ENCODE assay signal across 9 mouse cellular contexts in genomic region chr2:144267004-144267730, GRCm38 (mm10). TPM values are rescaled to one million over a fixed set of nuclear protein-coding genes. Genes with fewer than 3 reads are reported as not detected.
DNase-seq lines count a peak whose midpoint lies in the region; ATAC-seq and TF ChIP-seq lines count a peak whose summit lies in the region.
"Had no signal": no experiment of that assay in that cellular context is flagged by ENCODE, and none has a peak within 500 bp of the region (broad histone marks: within the 10 kb centered on the region; RNA-seq: fewer than 3 reads in every experiment).

No protein-coding gene starts in this region.

- ATAC-seq in midbrain, postnatal 0 days (ENCODE audit: low FRiP score), result no peak
- ATAC-seq in stomach, embryonic 16.5 days (ENCODE audit: insufficient read depth, low FRiP score), result no peak

- no peak overlapping the region for H3K9ac ChIP-seq in midbrain, postnatal 0 days (replicated peaks; ENCODE audit: low read length, poor library complexity, severe bottlenecking)
- 0 out of 2 replicates have a peak overlapping the region, but pooled peaks have one; percentile 26 for H3K9ac ChIP-seq in stomach, embryonic 16.5 days (ENCODE audit: low read length)

- no peaks in the 10 kb centered on the region for H3K9me3 ChIP-seq in heart, embryonic 10.5 days
- no peaks in the 10 kb centered on the region for H3K9me3 ChIP-seq in midbrain, embryonic 10.5 days (replicated peaks)
- H3K9me3 ChIP-seq in midbrain, postnatal 0 days (ENCODE audit: low read length), result no peaks in the 10 kb centered on the region
- H3K9me3 ChIP-seq in limb, embryonic 10.5 days (replicated peaks), result no peaks in the 10 kb centered on the region
- H3K9me3 ChIP-seq in stomach, embryonic 16.5 days (replicated peaks; ENCODE audit: control insufficient read depth, low read length), result no peaks in the 10 kb centered on the region

- 47% methylated on average over 5 of the region's 5 CpGs for WGBS in heart, embryonic 10.5 days
- 62% methylated on average over 5 of the region's 5 CpGs for WGBS in midbrain, embryonic 10.5 days
- WGBS in midbrain, postnatal 0 days, result 65% methylated on average over 5 of the region's 5 CpGs
- 54% methylated on average over 5 of the region's 5 CpGs for WGBS in limb, embryonic 10.5 days
- WGBS in stomach, embryonic 16.5 days, result 44% methylated on average over 5 of the region's 5 CpGs

- intact Hi-C loops in heart, postnatal 36 days (cut with DNase I), result no loop called here

- H3K4me2 ChIP-seq in midbrain, postnatal 0 days (ENCODE audit: low read depth, low read length, poor library complexity, severe bottlenecking), result no peak overlapping the region
- H3K4me2 ChIP-seq in stomach, embryonic 16.5 days (ENCODE audit: low read depth, low read length), result peak overlapping the region; percentile 68

- no peak for DNase-seq in heart, embryonic 10.5 days (ENCODE audit: low spot score)
- no peak for DNase-seq in heart, postnatal 36 days
- no peak for DNase-seq in midbrain, embryonic 10.5 days (ENCODE audit: low spot score)
- no peak for DNase-seq in midbrain, postnatal 0 days (ENCODE audit: low spot score)
- DNase-seq in limb, embryonic 10.5 days (ENCODE audit: low spot score), result no peak
- DNase-seq in urinary bladder, adult 2 months (ENCODE audit: low spot score), result no peak
- no peak for DNase-seq in ovary, postnatal 36 days (ENCODE audit: low spot score)
- DNase-seq: layer of hippocampus, postnatal 36 days had no signal

- no peak overlapping the region for H3K27ac ChIP-seq in heart, embryonic 10.5 days
- no peak overlapping the region for H3K27ac ChIP-seq in midbrain, embryonic 10.5 days (replicated peaks)
- H3K27ac ChIP-seq in midbrain, postnatal 0 days (ENCODE audit: low read depth, low read length), result no peak overlapping the region
- no peak overlapping the region for H3K27ac ChIP-seq in limb, embryonic 10.5 days
- H3K27ac ChIP-seq in stomach, embryonic 16.5 days (ENCODE audit: low read length), result 0 out of 2 replicates have a peak overlapping the region, but pooled peaks have one; percentile 6

- peaks cover 30% of the 10 kb centered on the region for H3K4me1 ChIP-seq in heart, embryonic 10.5 days
- peaks cover 47% of the 10 kb centered on the region for H3K4me1 ChIP-seq in midbrain, embryonic 10.5 days
- H3K4me1 ChIP-seq in midbrain, postnatal 0 days (ENCODE audit: insufficient read depth, low read length), result peaks cover 9% of the 10 kb centered on the region; the same call in 1 of the 2 replicates
- H3K4me1 ChIP-seq in limb, embryonic 10.5 days, result peaks cover 29% of the 10 kb centered on the region
- H3K4me1 ChIP-seq in stomach, embryonic 16.5 days (ENCODE audit: control insufficient read depth, insufficient read depth, low read length), result peaks cover 36% of the 10 kb centered on the region

- peak overlapping the region; percentile 93 for H3K4me3 ChIP-seq in heart, embryonic 10.5 days
- H3K4me3 ChIP-seq in midbrain, embryonic 10.5 days, result peak overlapping the region; percentile 91
- no peak overlapping the region for H3K4me3 ChIP-seq in midbrain, postnatal 0 days (ENCODE audit: low read depth, low read length)
- H3K4me3 ChIP-seq in limb, embryonic 10.5 days, result peak overlapping the region; percentile 90; the same call in 1 of the 2 replicates
- peak overlapping the region; percentile 97 for H3K4me3 ChIP-seq in stomach, embryonic 16.5 days (replicated peaks; ENCODE audit: low read length)

- H3K27me3 ChIP-seq in heart, embryonic 10.5 days (ENCODE audit: insufficient read depth, poor library complexity, severe bottlenecking), result no peaks in the 10 kb centered on the region
- no peaks in the 10 kb centered on the region for H3K27me3 ChIP-seq in midbrain, embryonic 10.5 days (ENCODE audit: low read depth, poor library complexity, severe bottlenecking)
- no peaks in the 10 kb centered on the region for H3K27me3 ChIP-seq in midbrain, postnatal 0 days (ENCODE audit: insufficient read depth, low read length)
- no peaks in the 10 kb centered on the region for H3K27me3 ChIP-seq in limb, embryonic 10.5 days (ENCODE audit: low read depth, poor library complexity, severe bottlenecking)
- no peaks in the 10 kb centered on the region for H3K27me3 ChIP-seq in stomach, embryonic 16.5 days (ENCODE audit: control insufficient read depth, insufficient read depth, low read length)

- no peak for TF ChIP-seq CTCF in midbrain, postnatal 0 days (IDR thresholded peaks at IDR 0.05)

- H3K36me3 ChIP-seq in heart, embryonic 10.5 days, result peaks cover 37% of the 10 kb centered on the region
- peaks cover 62% of the 10 kb centered on the region for H3K36me3 ChIP-seq in midbrain, embryonic 10.5 days
- no peaks in the 10 kb centered on the region for H3K36me3 ChIP-seq in midbrain, postnatal 0 days (ENCODE audit: insufficient read depth, low read length)
- peaks cover 64% of the 10 kb centered on the region for H3K36me3 ChIP-seq in limb, embryonic 10.5 days
- no peaks in the 10 kb centered on the region; the same call in 1 of the 2 replicates for H3K36me3 ChIP-seq in stomach, embryonic 16.5 days (ENCODE audit: control insufficient read depth, insufficient read depth, low read length)

RNA-seq across cellular contexts. Expression of gene Mgme1, which starts 3.3 kb away (rescaled TPM):
- polyA plus RNA-seq in heart, embryonic 10.5 days (2016; fragmentation: Nextera tagmentation; extraction: Ambion mirVana), result 24.7 TPM in 2 replicates
- total RNA-seq in heart, postnatal 36 days (2021), result 10 to 100 TPM; 12.4 to 14.4 TPM
- polyA plus RNA-seq in midbrain, embryonic 10.5 days (2016; fragmentation: Nextera tagmentation; extraction: Ambion mirVana), result 22.5 and 26.0 TPM in 2 replicates
- 4.3 and 4.4 TPM in 2 replicates for total RNA-seq in midbrain, postnatal 0 days (2014; rRNA removed)
- polyA plus RNA-seq in midbrain, postnatal 0 days (2015; fragmentation: Nextera tagmentation; extraction: Ambion mirVana), result 5.6 and 6.2 TPM in 2 replicates
- 25.6 and 25.7 TPM in 2 replicates for polyA plus RNA-seq in limb, embryonic 10.5 days (2016; fragmentation: Nextera tagmentation; extraction: Ambion mirVana)
- polyA plus RNA-seq in stomach, embryonic 16.5 days (2015; fragmentation: Nextera tagmentation; extraction: Ambion mirVana), result 18.3 and 20.0 TPM in 2 replicates
- polyA plus RNA-seq in urinary bladder, adult 2 months (2012; rRNA removed), result 8.3 TPM in 2 replicates

RNA-seq across cellular contexts. Expression of gene Snx5, which starts 3.5 kb away (rescaled TPM):
- 119 and 128 TPM in 2 replicates for polyA plus RNA-seq in heart, embryonic 10.5 days (2016; fragmentation: Nextera tagmentation; extraction: Ambion mirVana)
- 10 to 100 TPM; 54.1 to 57.4 TPM for total RNA-seq in heart, postnatal 36 days (2021)
- 102 and 120 TPM in 2 replicates for polyA plus RNA-seq in midbrain, embryonic 10.5 days (2016; fragmentation: Nextera tagmentation; extraction: Ambion mirVana)
- total RNA-seq in midbrain, postnatal 0 days (2014; rRNA removed), result 62.3 and 69.0 TPM in 2 replicates
- polyA plus RNA-seq in midbrain, postnatal 0 days (2015; fragmentation: Nextera tagmentation; extraction: Ambion mirVana), result 57.2 and 58.0 TPM in 2 replicates
- polyA plus RNA-seq in limb, embryonic 10.5 days (2016; fragmentation: Nextera tagmentation; extraction: Ambion mirVana), result 140 and 144 TPM in 2 replicates
- 106 and 109 TPM in 2 replicates for polyA plus RNA-seq in stomach, embryonic 16.5 days (2015; fragmentation: Nextera tagmentation; extraction: Ambion mirVana)
- 66.6 and 72.2 TPM in 2 replicates for polyA plus RNA-seq in urinary bladder, adult 2 months (2012; rRNA removed)
